Mouse (Mus musculus) C2C12 (cell line): Measurements from ENCODE around the gene Zfp978.
"Not testable (repeated sequence)": the region's sequence is repeated elsewhere in the genome, so short reads cannot be mapped to it uniquely, and the experiment has no call there.

Experiments
- CEBPB ChIP-seq: IDR thresholded peaks from one replicate; pipeline ENCODE4 v1.6.1; 2011; ENCODE audit warnings: low read depth, mild to moderate bottlenecking, control low read depth, moderate library complexity
- CTCF ChIP-seq: IDR thresholded peaks from one replicate; pipeline ENCODE4 v1.5.1; 2011; ENCODE audit not compliant: control insufficient read depth, insufficient read depth, insufficient read length
- FOSL1 ChIP-seq: IDR thresholded peaks from one replicate; pipeline ENCODE4 v1.8.0; 2011; ENCODE audit warnings: mild to moderate bottlenecking, low read length; ENCODE audit not compliant: poor library complexity, insufficient read depth, severe bottlenecking
- MAX ChIP-seq: IDR thresholded peaks from one replicate; pipeline ENCODE4 v1.6.1; 2011; ENCODE audit warnings: mild to moderate bottlenecking, control low read depth
- MYOD1 ChIP-seq: IDR thresholded peaks from one replicate; pipeline ENCODE4 v1.6.1; 2011; ENCODE audit warnings: low read depth; ENCODE audit not compliant: control insufficient read depth, insufficient read length
- MYOG ChIP-seq: IDR thresholded peaks from one replicate; pipeline ENCODE4 v1.6.1; 2011; ENCODE audit not compliant: control insufficient read depth, insufficient read length; ENCODE audit errors: extremely low read depth
- USF1 ChIP-seq: IDR thresholded peaks from one replicate; pipeline ENCODE4 v1.6.1; 2011; ENCODE audit warnings: low read depth, mild to moderate bottlenecking, control low read depth, moderate library complexity

GRCm38 (mm10) chr4:147416365-147416764 lies 55.3 kb downstream of the Zfp978 start:
- TF ChIP-seq USF1, CTCF, CEBPB, MAX, MYOD1, MYOG, FOSL1: not testable (repeated sequence)
